Mouse (Mus musculus) liver, embryonic 14.5 days (tissue): ENCODE results near the gene Mob1b.

Source experiments
- CTCF ChIP-seq: IDR thresholded peaks from 2 replicates; pipeline ENCODE4 v1.5.1; 2016; ENCODE audit warnings: antibody characterized with exemption, low read depth, control low read depth
- EP300 ChIP-seq: IDR thresholded peaks from 2 replicates; pipeline ENCODE4 v1.6.1; 2016; ENCODE audit warnings: antibody characterized with exemption, low read depth

DNA sequence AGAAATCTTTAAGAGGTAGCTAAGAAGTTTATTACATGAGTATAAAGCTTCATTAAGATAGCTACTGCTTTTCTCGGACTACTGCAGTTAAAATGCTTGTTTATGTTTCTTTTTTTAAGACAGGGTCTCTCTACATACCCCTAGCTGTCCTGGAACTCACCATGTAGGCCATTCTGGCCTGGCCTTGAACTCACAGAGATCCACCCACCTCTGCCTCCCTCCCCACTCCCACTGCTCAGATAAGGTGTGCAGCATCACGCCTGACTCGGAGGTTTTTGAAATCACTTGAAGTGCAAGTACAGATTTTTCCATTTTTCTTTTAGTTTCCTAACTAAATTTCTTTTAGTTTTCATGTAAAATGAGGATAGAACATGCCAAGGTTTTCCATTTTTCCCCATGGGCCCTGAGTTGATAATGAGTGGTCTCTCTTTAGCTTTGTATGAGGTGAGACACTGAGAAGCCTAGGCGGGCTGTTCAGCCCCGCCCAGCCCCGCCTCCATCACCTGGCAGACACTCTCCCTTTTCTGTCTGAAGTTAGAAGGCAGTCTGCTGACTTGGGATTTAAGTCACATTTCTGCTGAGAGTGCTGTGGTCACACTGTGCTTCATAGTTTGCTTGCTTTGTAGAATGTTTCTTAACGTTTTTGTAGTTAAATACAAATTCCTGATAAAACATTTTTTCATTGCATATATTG lies 61.6 kb downstream of the Mob1b start:
- TF ChIP-seq CTCF (no peak), EP300 (no peak)
